Mouse (Mus musculus) hindbrain, embryonic 15.5 days (tissue): ENCODE measurements around the gene Rps11. TPM values are rescaled to one million over a fixed set of nuclear protein-coding genes. Genes with fewer than 3 reads are reported as not detected.

Experiments used
- ATAC-seq: fragments of 200-750 bp; cut with Nextera tagmentation; 2 replicates; pipeline ENCODE4 v1.8.0; 2017; ENCODE audit warnings: low read depth, moderate number of reproducible peaks, moderate TSS enrichment; ENCODE audit not compliant: low FRiP score
- H3K27ac ChIP-seq: fragments of 300-500 bp; sonication (generic); replicated peaks from 2 replicates; pipeline ENCODE4 v1.5.1; 2015; ENCODE audit warnings: mild to moderate bottlenecking, inconsistent platforms
- H3K27me3 ChIP-seq: fragments of 300-500 bp; sonication (generic); 2 replicates; pipeline ENCODE4 v1.6.1; 2015; ENCODE audit warnings: control low read depth, inconsistent platforms
- H3K36me3 ChIP-seq: fragments of 300-500 bp; sonication (generic); 2 replicates; pipeline ENCODE4 v1.6.1; 2015; ENCODE audit warnings: control low read depth, inconsistent platforms
- H3K4me1 ChIP-seq: fragments of 300-500 bp; sonication (generic); replicated peaks from 2 replicates; pipeline ENCODE4 v1.6.1; 2015; ENCODE audit warnings: control low read depth, inconsistent platforms
- H3K4me2 ChIP-seq: fragments of 300-500 bp; sonication (generic); 2 replicates; pipeline ENCODE4 v1.6.1; 2015; ENCODE audit warnings: moderate library complexity, mild to moderate bottlenecking, inconsistent platforms
- H3K4me3 ChIP-seq: fragments of 300-500 bp; sonication (generic); 2 replicates; pipeline ENCODE4 v1.5.1; 2015; ENCODE audit warnings: mild to moderate bottlenecking, inconsistent platforms
- H3K9ac ChIP-seq: fragments of 300-500 bp; sonication (generic); 2 replicates; pipeline ENCODE4 v1.6.1; 2015; ENCODE audit warnings: inconsistent platforms
- H3K9me3 ChIP-seq: fragments of 300-500 bp; sonication (generic); 2 replicates; pipeline ENCODE4 v1.6.1; 2016; ENCODE audit warnings: control low read depth, inconsistent platforms
- WGBS: fragments of 180-500 bp; shearing (Covaris S2); methylation state at CpG from one replicate; pipeline ENCODE4 v1.1.7; 2015; 5-methylcytosine and 5-hydroxymethylcytosine counted together
- polyA plus RNA-seq: library from polyadenylated mRNA; unstranded; fragments of >200 nt; fragmentation: Nextera tagmentation; extraction: Ambion mirVana; gene quantifications from 2 replicates; pipeline ENCODE4 v1.2.1, GENCODE M21; 2015

Rps11 gene
- polyA plus RNA-seq, 1 experiment from 2014 or later = 762 TPM

DNA sequence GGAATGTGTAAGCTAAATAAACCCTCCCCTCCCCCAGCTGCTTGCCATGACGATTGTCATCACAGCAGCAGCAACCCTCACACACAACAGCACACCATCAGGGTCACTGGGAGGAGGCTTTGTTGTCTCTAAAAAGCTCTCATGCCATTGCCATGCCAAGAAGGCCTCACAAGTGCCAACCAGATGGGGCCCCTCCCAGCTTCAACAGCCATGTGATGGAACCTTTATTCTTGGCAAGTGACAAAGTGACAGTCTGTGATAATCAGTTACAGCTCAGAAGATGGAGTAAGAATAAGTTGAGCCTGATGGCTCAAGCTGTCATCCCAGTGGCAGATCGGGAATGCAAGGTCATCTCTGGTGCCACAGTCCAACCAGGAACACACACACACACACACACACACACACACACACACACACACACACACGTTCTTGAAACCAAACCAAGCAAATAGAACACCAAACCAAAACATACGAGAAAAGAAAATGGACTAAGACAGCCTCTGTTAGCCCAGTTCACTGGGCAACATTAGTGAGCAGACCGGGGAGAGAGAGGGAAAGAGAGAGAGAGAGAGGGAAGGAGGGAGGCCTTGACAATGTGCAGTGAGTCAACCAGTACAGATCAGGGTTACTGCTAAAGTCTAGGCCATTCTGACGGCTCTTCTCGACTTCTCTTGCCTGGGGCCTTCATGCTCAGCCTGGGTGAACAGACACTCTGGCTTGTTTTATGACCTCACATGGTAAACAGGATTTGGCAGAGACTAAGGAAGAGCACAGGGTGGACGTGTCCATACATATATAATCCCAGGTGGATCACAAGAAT lies 15.9 kb upstream of the Rps11 start:
- Histone ChIP-seq H3K4me1 (peaks cover 9% of the 10 kb centered on the region), H3K27ac (no peak overlapping the region), H3K27me3 (peaks cover 6% of the 10 kb centered on the region; the same call in 1 of the 2 replicates), H3K9ac (no peak overlapping the region), H3K4me3 (no peak overlapping the region), H3K36me3 (0 out of 2 replicates have a peak, but pooled peaks cover 2% of the 10 kb centered on the region), H3K4me2 (no peak overlapping the region), H3K9me3 (no peaks in the 10 kb centered on the region)
- no peak for ATAC-seq
- WGBS = 90% methylated on average over 8 of the region's 8 CpGs

DNA sequence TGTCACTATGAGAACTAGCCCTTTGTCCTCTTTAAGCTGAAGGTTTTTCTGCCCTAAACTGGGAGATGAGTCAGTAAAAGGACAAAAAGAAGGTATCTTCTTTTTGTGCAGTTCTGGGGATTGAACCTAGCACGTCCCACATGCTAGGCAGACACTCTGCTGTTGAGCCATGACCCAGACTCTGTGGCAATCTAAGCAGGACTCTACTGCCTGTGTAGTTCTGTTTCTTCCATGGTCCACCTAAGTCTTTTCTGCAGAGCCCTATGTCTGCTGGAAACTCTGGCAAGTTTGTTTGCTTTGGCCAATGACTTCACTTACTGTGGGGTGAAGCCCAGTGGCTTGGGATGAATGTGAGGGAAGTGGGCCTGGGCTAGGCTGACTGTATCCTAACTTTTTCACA lies 14.2 kb upstream of the Rps11 start:
- ATAC-seq = no peak
- Histone ChIP-seq H3K9ac (no peak overlapping the region), H3K4me3 (no peak overlapping the region), H3K4me2 (no peak overlapping the region), H3K27ac (no peak overlapping the region), H3K4me1 (peaks cover 9% of the 10 kb centered on the region), H3K36me3 (no peaks in the 10 kb centered on the region), H3K9me3 (no peaks in the 10 kb centered on the region), H3K27me3 (peaks cover 9% of the 10 kb centered on the region; the same call in 1 of the 2 replicates)
- 68% methylated on average over 1 of the region's 1 CpGs for WGBS

DNA sequence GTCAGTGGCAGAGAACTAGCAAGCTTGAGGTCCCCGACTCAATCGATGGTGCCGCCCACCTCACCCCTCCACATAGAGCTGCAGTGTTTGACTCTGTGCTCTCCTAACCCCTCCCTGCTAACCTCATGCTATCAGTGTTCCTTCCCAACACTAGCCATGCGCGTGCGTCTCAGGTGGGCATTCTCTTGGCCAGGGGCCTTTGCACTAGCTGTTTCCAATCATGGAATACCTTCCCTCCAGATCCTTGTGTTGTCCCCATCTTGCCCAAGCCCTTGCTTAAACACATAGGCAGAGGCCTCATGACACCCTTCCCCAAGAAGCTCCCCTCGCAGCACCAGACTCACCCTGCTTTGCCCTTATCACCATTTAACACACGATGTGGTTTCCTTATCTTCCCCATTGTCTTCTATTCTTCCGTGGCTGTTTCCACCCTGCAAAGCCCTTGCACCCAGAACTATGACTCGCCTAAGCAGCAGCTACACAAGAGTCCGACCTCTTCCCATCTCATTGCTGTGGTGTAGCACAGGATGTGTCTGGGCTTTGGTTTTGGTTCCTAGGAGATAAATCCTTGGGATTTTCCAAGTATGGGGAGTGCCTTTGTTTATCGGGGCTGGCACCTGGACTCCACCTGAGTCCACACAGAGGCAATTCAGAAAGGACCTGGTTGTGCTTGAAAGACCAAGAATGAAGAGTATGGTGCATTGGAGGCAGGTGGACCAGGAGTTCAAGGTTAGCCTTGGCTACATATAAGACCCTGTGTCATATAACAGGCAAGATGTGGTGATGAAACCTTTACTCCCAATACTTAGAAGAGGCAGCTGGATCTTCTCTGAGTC lies 13.2 kb upstream of the Rps11 start:
- H3K27me3 ChIP-seq = peaks cover 9% of the 10 kb centered on the region; the same call in 1 of the 2 replicates
- no peak overlapping the region for H3K4me2 ChIP-seq
- peaks cover 9% of the 10 kb centered on the region for H3K4me1 ChIP-seq
- no peaks in the 10 kb centered on the region for H3K9me3 ChIP-seq
- H3K4me3 ChIP-seq = no peak overlapping the region
- no peak overlapping the region for H3K9ac ChIP-seq
- H3K27ac ChIP-seq = no peak overlapping the region
- H3K36me3 ChIP-seq = no peaks in the 10 kb centered on the region
- WGBS = 83% methylated on average over 12 of the region's 12 CpGs
- ATAC-seq = no peak

DNA sequence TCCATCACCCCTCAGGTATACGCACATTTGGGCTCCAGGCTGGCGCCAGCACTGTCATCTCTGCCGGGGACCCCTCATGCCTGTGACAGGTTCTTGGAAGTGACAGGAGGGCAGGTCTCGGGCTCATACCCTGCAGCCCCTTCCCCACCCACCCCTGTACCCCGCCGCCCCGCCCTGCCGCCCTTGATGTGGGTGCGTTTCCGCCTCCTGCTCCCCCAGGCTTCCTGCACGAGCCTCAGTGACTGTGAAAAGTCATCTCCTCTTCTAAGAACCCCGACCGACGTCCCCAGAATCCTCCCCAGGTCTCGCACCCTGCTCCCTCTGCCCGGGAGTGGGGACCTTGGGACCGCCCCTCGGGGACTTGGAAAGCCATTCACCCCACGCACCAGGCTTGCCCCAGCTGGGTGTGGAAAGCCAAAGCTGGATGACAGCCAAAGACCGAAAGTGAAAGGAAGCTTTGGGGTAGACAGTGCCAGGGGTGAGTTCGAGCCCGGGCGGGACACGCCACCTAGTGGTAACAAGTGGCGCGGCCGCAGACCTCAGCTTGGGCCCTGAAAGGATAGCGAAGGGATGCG lies 11.8 kb upstream of the Rps11 start, which contains the start of the genes Gm45713 and Flt3l:
Gene Gm45713, minus strand, starts transcription at position 239 of the 575 bp plus-strand sequence.
Gene Flt3l, minus strand, starts transcription at position 440 of the 575 bp plus-strand sequence.
- Histone ChIP-seq H3K27me3 (peaks cover 9% of the 10 kb centered on the region; the same call in 1 of the 2 replicates), H3K9me3 (no peaks in the 10 kb centered on the region), H3K4me1 (peaks cover 9% of the 10 kb centered on the region), H3K27ac (no peak within 1 kb of the TSS), H3K4me2 (peak within 1 kb of the TSS; percentile 83), H3K4me3 (peak within 1 kb of the TSS; percentile 47), H3K9ac (peak within 1 kb of the TSS; percentile 51), H3K36me3 (no peaks in the 10 kb centered on the region)
- ATAC-seq = peak; percentile 79
- WGBS = 2% methylated on average over 29 of the region's 29 CpGs

DNA sequence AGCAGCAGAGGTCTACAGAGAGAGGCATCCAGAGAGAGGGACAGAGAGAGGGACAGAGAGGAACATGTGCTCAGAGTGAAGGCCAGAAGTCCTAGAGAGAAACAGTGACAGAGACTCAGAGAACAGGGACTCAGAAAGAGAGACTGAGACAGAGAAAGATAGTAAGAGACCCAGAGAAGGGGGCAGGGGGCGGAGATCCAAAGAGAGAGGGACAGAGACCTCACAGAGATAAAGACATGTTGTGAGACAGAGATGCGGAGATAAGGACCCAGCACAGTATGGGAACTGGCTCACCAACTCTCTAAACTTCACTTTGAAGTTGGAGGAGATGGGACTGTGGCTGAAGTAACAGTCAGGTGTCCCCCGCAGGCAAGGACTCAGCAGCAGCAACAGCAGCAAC lies 11.1 kb upstream of the Rps11 start:
- no peak overlapping the region for H3K27ac ChIP-seq
- H3K9me3 ChIP-seq = no peaks in the 10 kb centered on the region
- no peak for ATAC-seq
- H3K4me3 ChIP-seq = no peak overlapping the region
- H3K4me1 ChIP-seq = peaks cover 9% of the 10 kb centered on the region
- 88% methylated on average over 3 of the region's 3 CpGs for WGBS
- no peak overlapping the region for H3K9ac ChIP-seq
- no peaks in the 10 kb centered on the region for H3K36me3 ChIP-seq
- H3K27me3 ChIP-seq = peaks cover 9% of the 10 kb centered on the region; the same call in 1 of the 2 replicates
- peak overlapping the region; percentile 83 for H3K4me2 ChIP-seq

DNA sequence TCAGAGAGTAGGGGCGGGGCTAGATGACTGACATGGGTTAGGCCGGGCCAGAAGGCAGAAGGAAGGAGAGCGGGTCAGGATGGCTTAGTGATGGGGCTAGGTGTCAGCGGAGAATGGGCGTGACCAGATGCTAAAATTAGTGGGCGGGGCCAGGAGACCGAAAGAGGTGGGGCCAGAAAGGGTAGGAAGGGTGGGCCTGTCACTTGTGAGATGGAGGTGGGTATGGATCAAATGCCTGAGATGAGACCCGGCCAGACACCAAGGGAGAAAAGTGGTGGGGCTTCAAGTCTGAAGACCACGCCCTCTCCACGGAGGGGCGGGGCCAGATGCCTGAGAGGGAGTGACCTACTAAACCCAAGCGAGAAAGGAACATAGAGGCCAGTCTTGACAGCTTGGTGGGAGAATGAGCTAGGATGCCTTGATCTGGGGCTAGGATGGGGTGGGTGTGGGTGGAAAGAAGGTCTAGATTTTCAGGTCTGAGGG lies 10.3 kb upstream of the Rps11 start:
- Histone ChIP-seq H3K27ac (no peak overlapping the region), H3K36me3 (no peaks in the 10 kb centered on the region), H3K9me3 (no peaks in the 10 kb centered on the region), H3K4me2 (no peak overlapping the region), H3K9ac (no peak overlapping the region), H3K4me1 (peaks cover 12% of the 10 kb centered on the region), H3K4me3 (no peak overlapping the region), H3K27me3 (peaks cover 9% of the 10 kb centered on the region; the same call in 1 of the 2 replicates)
- 12% methylated on average over 12 of the region's 12 CpGs for WGBS
- no peak for ATAC-seq

DNA sequence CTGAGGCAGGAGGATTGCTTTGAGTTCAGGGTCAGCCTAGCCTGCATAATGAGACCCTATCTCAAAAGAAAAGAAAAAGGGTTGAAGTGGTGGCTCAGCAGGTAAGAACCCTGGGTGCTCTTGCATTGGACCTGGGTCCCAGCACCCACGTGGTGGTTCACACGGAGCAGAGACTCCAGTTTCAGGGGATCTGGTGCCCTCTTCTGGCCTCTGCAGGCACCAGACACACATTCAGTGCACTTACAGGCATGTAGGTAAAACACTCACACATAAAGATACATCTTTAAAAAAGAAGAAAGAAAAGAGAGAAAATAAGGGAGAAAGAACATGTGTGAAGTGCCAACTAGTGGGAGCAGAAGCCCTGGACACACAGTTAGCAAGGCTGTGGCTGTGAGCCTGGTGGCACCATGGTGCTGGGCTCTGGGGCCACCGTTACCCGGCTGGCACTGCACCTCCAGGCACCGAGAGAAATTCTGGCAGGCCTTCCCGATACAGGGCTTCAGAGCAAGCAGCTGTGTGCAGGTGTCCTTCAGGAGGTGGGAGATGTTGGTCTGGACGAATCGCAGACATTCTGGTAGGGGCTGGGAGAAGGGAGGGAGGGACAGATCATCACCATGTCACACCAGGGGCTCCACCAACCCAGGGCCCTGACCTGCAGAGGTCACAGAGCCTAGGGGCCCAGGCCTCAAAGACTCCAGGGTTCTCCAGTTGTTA lies 9.4 kb upstream of the Rps11 start:
- H3K9me3 ChIP-seq = no peaks in the 10 kb centered on the region
- peaks cover 9% of the 10 kb centered on the region; the same call in 1 of the 2 replicates for H3K27me3 ChIP-seq
- H3K4me3 ChIP-seq = no peak overlapping the region
- H3K36me3 ChIP-seq = no peaks in the 10 kb centered on the region
- H3K4me2 ChIP-seq = no peak overlapping the region
- peaks cover 18% of the 10 kb centered on the region for H3K4me1 ChIP-seq
- H3K9ac ChIP-seq = no peak overlapping the region
- ATAC-seq = no peak
- no peak overlapping the region for H3K27ac ChIP-seq
- WGBS = 75% methylated on average over 8 of the region's 8 CpGs

DNA sequence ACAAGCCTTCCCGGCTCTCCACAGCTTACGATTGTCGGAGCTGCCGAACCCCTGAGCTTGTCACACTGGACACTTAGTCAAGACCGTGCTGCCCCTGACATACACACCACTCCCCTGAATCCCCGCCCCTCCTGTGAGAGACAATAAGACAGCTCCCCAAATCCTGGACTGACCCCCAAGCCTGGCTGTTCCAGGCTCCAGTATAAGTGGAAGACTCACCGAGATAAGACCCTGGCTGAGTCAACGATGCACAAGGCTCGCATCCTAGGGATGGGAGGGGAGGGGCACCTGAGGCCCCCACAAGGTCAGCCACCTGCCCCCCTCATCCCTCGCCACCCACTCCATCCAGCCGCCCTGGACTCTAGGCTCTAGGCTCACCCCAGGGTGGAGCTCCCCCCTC lies 7.6 kb upstream of the Rps11 start:
- H3K27ac ChIP-seq = no peak overlapping the region
- peaks cover 6% of the 10 kb centered on the region for H3K36me3 ChIP-seq
- H3K4me2 ChIP-seq = no peak overlapping the region
- H3K4me1 ChIP-seq = peaks cover 28% of the 10 kb centered on the region
- H3K4me3 ChIP-seq = no peak overlapping the region
- H3K9ac ChIP-seq = no peak overlapping the region
- 82% methylated on average over 11 of the region's 11 CpGs for WGBS
- no peak for ATAC-seq
- H3K9me3 ChIP-seq = no peaks in the 10 kb centered on the region
- 0 out of 2 replicates have a peak, but pooled peaks cover 4% of the 10 kb centered on the region for H3K27me3 ChIP-seq

DNA sequence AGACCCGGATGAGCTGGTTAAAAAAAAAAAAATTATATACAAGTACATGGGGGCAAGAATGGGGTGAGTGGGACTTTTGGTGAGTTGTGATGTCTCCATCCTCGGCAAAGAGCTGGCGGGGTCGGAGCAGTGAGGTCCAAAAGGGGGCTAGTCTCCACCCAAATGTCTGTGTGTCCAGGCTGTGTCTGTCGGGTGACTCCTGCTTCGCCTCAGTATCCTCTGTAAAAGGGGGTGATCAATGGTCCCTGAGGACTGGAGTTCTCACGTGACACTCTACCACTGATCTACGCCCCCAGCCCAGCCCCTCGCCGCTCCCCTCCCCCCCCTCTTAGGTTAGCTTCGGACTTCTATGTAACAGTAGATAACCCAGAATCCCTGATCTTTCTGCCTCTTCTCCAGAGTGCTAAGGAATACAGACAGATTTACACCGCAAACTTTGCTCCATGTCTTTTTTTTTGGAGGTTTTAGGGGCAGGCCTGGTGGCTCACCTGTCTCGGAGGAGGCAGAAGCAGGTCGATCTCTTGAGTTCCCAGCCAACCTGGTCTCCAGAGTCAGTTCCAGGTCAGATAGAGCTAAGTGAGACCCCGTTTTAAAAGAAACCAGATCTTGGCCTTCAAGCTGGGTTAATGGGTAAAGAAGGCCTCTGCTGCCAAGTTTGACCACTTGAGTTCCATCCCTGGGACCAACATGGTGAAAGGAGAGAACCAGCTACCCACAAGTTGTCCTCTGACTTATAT lies 5.7 kb upstream of the Rps11 start:
- 46% methylated on average over 15 of the region's 15 CpGs for WGBS
- H3K9ac ChIP-seq = peak overlapping the region; percentile 51; the same call in 1 of the 2 replicates
- ATAC-seq = no peak

DNA sequence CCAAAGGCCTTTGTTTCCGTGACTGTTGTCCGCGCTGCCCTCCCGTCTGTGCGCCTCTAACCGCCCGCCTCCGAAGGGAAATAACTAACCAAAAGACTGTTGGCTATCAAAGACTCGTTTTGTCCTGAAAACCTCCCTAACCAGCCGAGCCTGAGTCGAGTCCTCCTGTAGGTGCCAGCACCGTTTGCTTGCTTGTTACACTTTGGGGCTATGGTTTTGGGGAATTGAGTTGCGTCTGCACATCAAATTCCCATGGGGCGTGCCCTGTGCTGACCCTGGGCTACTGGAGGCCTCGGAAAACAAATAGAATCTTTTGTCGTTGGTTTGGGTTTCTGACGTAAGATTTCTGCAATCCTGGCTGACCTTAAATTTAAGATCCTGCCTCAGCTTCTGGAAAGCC lies 5.1 kb upstream of the Rps11 start:
- Histone ChIP-seq H3K36me3 (peaks cover 25% of the 10 kb centered on the region), H3K27ac (peak overlapping the region; percentile 94), H3K4me3 (peak overlapping the region; percentile 70), H3K9me3 (no peaks in the 10 kb centered on the region), H3K27me3 (0 out of 2 replicates have a peak, but pooled peaks cover under 1% of the 10 kb centered on the region), H3K4me1 (peaks cover 40% of the 10 kb centered on the region), H3K4me2 (peak overlapping the region; percentile 70), H3K9ac (peak overlapping the region; percentile 51)
- WGBS = under 1% methylated on average over 17 of the region's 17 CpGs
- ATAC-seq = no peak

More for the DNA sequence above, 5.7 kb upstream of the Rps11 start:
- Histone ChIP-seq H3K9me3 (no peaks in the 10 kb centered on the region), H3K4me1 (peaks cover 35% of the 10 kb centered on the region), H3K36me3 (peaks cover 25% of the 10 kb centered on the region), H3K27me3 (0 out of 2 replicates have a peak, but pooled peaks cover 4% of the 10 kb centered on the region), H3K4me3 (peak overlapping the region; percentile 70), H3K4me2 (peak overlapping the region; percentile 70), H3K27ac (peak overlapping the region; percentile 94)
